Mouse (Mus musculus) inflammation-experienced regulatory T-cells, adult 6 months (primary cell): ENCODE results near the gene B3gnt3. TPM values are rescaled to one million over a fixed set of nuclear protein-coding genes. Genes with fewer than 3 reads are reported as not detected.

Source experiments
- ATAC-seq: one replicate; pipeline ENCODE4 v1.8.0; 2017
- polyA plus RNA-seq, 3 experiments: library from polyadenylated mRNA; unstranded; fragments of 100-300 nt; shearing (Covaris generic); gene quantifications; one replicate each; pipeline ENCODE4 v1.2.1; 2017

Gene B3gnt3
- polyA plus RNA-seq, 3 experiments from 2014 or later, result 2.8 to 5.6 (median 4.3) TPM

DNA sequence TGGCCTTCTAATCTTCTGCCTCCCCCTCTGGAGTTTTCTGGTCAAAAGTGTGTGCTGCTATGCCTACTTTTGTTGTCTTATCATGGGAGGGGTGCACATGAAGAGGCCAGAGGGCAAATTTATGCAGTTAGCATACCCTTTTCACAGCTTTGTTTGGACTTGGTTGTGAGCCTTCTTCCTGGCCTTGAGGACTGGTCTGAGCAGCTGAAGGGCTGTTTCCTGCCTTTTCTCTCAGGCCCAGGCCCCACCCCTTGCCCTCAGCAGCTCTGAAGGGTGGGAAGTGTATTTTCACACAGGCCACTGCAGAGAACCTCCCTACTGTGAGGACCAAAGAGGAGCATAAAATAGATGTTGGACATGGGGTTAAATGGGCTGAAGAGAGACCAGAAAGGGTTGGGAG, 24.0 kb downstream of the B3gnt3 start:
- ATAC-seq, result no peak

- no peak for ATAC-seq
Observed at GRCm38 (mm10) chr8:71676803-71677202, 24.8 kb downstream of the B3gnt3 start.

- peak; percentile 71 for ATAC-seq
Observed at GRCm38 (mm10) chr8:71676020-71676741, 25.4 kb downstream of the B3gnt3 start, which contains the start of gene Jak3. Jak3 (plus strand) TSS chr8:71676296.

DNA sequence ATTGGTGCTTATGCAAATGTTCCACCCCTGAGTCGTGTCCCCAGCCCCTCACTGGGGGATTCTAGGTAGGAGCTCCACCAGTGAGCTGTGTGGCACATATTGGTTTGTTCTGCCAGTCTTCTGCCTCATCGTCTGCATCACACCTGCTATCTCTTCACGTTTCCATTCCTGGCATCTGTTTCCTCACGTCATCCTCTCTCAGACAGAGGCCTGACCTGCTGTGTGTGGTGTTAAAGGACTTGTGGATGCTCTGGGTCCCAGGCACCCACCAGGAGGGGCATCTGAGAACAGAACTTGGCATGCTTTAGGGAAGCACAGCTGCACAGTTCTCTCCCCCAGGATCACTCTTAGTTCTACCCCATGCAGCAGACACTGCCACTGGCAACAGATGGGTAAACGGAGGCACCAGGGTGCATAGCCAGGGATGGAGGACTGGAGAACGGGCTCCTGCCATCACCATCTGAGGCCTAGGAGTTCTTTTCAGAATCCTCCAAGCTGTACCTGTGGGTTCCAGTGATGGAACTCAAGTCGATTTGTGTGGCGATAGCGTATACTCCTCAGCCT, 26.1 kb downstream of the B3gnt3 start:
- no peak for ATAC-seq

DNA sequence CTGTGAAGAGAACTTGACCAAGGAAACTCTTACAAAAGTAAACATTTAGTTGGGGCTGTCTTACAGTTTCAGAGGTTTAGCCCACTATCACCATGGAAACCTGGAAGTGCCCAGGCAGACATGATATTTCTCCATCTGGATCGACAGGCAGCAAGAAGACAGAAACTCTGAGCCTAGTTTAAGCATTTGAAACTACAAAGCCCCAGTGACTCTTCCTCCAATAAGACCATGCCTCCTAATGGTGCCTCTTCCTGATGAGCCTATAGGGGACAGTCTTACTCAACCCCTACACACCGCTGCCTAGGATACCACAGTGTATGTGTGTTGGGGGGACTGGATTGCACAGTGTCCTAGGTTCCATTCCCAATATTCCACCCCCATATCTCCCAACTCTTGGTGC, 27.5 kb downstream of the B3gnt3 start:
- no peak for ATAC-seq

- no peak for ATAC-seq
Observed at GRCm38 (mm10) chr8:71672168-71672735, 29.3 kb downstream of the B3gnt3 start.

- ATAC-seq, result peak; percentile 54
Observed at GRCm38 (mm10) chr8:71671549-71671965, 30.0 kb downstream of the B3gnt3 start, which contains the start of gene Unc13a. Unc13a (minus strand) TSS chr8:71671757.

DNA sequence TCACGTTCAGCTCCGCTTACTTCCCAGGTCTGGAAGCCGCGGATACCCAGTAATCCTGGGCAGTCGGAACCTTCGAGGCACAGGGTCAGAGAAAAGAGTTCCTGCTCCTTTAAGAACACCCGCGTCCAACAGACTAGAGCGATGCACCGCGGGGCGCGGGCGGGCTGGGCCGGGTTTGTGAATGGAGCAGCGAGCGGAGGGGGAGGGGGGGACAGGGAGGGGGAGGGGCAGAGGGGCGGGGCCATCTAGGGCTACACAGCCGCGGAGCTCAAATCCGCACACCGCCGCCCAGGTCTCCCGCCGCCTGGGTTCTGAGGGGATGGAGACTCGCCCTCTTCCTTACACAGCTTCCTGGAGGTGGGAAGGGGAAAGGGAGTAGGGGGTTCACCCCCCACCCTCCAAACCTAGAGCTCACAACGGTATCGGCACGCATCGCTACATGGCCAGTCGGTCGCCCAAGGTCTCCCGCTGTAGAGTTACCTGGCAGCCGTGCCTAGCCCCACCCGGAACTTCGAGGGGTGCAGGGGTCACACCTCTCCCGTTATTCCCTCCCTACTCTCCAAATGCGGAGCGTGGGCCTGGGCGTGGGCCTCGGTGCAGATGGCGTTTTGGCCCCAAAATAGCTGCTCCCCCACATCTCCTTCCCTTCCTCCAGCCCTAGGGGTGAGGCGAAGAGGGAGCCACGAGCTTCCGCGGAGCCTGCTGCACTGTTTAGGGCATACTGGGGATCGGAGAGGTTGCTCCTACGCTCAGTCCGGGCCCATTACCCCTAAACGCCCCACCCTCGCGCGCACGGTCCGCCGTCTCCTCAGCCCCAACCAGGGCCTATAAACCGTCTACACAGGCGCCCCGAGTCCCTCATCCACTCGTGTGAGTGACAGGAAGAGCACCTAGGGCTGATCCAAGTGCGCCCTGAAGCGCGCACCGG, 30.7 kb downstream of the B3gnt3 start:
- ATAC-seq, result peak; percentile 7

DNA sequence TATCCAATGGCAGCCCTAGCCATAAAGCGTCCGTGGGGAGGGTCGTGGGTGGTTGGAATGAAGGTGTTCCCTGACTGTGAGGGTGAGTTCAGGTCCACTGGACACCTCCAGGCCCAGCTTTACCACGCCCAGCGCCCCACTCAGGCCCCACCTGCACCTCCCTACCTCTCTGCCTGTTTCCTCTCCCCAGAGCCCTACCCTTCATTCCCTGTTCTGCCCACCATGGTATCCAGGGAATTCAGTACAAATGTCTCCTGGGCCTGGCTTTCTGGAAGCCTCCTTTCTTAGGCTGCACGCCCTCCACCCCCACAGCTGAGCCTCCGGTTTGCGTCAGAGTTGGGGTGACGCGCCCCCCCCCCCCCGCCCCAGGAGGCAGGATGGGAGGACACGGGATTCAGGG, 31.4 kb downstream of the B3gnt3 start:
- no peak for ATAC-seq

- peak; percentile 74 for ATAC-seq
Observed at GRCm38 (mm10) chr8:71668220-71668975, 33.2 kb downstream of the B3gnt3 start.

DNA sequence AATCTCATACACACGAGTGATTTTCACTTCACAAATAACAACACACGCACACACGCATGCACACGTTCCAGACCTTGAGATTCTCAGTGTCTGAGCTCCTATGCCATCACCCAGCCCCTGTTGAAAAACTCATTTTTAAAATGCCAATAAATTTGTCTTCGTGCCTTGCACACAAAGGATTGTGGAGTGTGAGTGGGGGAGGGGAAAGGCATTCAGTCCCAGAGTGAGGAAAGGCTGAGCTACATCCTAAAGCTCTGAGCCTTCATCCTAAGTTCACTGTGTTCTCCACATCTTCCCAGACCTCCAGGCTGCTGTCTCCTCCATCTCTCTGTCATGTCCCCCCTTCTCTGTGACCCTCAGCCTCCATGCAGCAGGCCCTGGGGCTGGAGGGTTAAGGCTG, 34.3 kb downstream of the B3gnt3 start:
- ATAC-seq, result no peak

DNA sequence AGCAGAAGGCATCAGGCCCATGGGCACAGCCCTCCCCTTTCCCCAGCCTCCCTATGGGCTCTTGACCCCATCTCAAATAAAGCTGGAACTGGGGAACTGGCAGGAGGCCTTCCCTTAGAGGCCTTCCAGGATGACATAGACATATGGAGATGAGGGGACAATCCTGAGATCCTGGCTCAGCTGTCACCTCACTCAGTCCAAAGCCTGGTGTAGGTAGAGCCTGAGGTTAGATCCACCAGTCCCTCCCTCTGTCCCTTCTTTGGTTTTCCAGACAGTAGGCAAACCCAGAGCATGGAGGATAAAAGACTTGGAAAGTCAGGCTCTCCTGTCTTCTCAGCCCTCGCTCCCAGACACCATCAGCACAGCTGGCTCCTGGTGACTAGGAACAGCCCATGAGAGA, 34.7 kb downstream of the B3gnt3 start:
- no peak for ATAC-seq

GRCm38 (mm10) chr8:71665331-71666130, 36.1 kb downstream of the B3gnt3 start:
- peak; percentile 46 for ATAC-seq

DNA sequence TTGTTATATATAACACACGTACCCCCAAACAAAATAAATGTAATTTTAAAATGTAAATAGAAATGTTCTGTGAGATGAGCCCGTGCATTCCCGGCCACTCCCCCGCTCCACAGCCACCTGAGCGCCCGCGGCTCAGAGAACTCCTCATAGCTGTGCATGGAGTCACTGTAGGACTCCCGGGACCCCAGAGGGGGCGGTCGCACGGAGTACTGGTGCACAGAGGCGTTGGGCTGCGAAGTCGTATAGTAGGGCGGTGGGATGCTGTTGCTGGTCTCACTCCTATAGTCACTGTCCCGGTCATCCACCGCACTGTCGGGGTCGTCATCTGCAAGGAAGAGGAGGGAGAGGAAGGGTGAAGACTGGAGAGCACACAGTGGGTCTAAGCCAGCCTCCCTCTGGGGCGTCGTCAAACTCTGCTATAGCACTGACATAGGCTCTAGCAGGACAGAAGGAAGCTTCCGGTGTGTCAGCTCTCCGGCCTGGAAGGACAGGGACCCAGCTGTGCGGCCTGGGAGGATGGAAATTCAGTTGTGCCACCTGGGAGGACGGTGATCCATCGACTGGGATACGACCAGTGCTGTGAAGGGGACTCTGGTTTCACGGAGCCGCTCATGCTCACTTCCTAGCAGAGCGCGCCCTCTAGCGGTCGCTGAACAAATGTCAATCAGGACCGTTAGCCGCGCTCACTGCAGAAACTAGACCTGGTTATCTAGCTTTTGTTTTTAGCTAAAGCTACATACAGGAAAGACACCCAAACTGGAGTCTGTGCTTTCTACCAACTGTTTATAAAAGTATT, 41.1 kb downstream of the B3gnt3 start:
- peak; percentile 80 for ATAC-seq

- no peak for ATAC-seq
Observed at GRCm38 (mm10) chr8:71659751-71660150, 41.8 kb downstream of the B3gnt3 start.

GRCm38 (mm10) chr8:71658515-71659049, 43.0 kb downstream of the B3gnt3 start:
- ATAC-seq, result no peak

- no peak for ATAC-seq
Observed at GRCm38 (mm10) chr8:71657816-71658215, 43.8 kb downstream of the B3gnt3 start.

DNA sequence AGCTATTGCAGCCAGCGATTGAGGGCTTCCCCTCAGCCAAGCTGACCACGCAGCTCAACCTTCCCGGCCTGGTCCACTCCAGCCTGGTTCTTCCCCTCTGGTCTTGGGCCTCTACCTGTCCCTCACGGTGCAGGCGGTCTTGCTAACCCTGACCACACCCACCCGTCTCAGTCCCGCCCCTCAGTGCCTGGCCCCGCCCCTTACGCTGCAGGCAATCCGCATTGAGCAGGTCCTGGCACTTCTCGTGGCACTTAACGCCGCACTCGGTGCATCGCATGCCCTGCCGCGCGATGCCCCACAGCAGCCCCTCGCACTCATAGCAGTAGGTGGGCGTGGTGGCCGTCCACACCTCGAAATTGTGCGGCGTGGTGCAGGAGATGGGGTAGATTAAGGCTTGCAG, 47.0 kb downstream of the B3gnt3 start:
- ATAC-seq, result no peak

- no peak for ATAC-seq
Observed at GRCm38 (mm10) chr8:71645510-71645909, 56.1 kb downstream of the B3gnt3 start.
